Mouse (Mus musculus) CH12.LX (cell line): ENCODE measurements at regions not wholly inside any gene's neighbourhood (a gene's known extent, or its start where the extent isn't known, plus 50 kb on each side); places are given as distances from the start of the nearest gene placed in this dataset.

Experiments used
- DNase-seq: peaks from one replicate; pipeline ENCODE4 v3.0.0-alpha.2; 2013; ENCODE audit errors: extremely low read depth
- H3K27ac ChIP-seq: 2 replicates; pipeline ENCODE4 v1.5.1; 2012; ENCODE audit warnings: low read depth, mild to moderate bottlenecking, control low read depth, moderate library complexity; ENCODE audit not compliant: insufficient read depth
- H3K27me3 ChIP-seq: replicated peaks from 2 replicates; pipeline ENCODE3; 2012; ENCODE audit warnings: inconsistent platforms
- H3K36me3 ChIP-seq, 2 experiments: replicated peaks in 1 of 2; 2 replicates each; pipeline versions ENCODE3 to v1.6.1; 2012; ENCODE audit warnings: inconsistent platforms in 1 of 2, low read length in 1 of 2, mild to moderate bottlenecking in 1 of 2, mixed read lengths in 1 of 2, moderate library complexity in 1 of 2; ENCODE audit not compliant: control insufficient read depth in 1 of 2, insufficient read depth in 1 of 2
- H3K4me1 ChIP-seq, 2 experiments: 2 replicates each; pipeline ENCODE4 v1.6.1; 2012; ENCODE audit warnings: inconsistent platforms in 1 of 2, moderate library complexity in 1 of 2; ENCODE audit not compliant: insufficient read depth in 2 of 2, control insufficient read depth in 1 of 2
- H3K4me2 ChIP-seq: 2 replicates; pipeline ENCODE4 v1.6.1; 2012; ENCODE audit warnings: low read depth, mild to moderate bottlenecking, control low read depth; ENCODE audit not compliant: poor library complexity, insufficient read depth, severe bottlenecking
- H3K4me3 ChIP-seq, 3 experiments: fragments of 150-350 bp in 1 of 3; sonication (generic) in 1 of 3; replicated peaks in 1 of 3; 2 replicates each; pipeline versions ENCODE3 to v1.5.1; 2011 to 2012; ENCODE audit warnings: low read depth in 2 of 3, low read length in 2 of 3, mild to moderate bottlenecking in 2 of 3, moderate library complexity in 2 of 3, control low read depth in 1 of 3, improper control_type of control experiment in 1 of 3, inconsistent platforms in 1 of 3, mixed read lengths in 1 of 3; ENCODE audit not compliant: poor library complexity in 1 of 3
- H3K79me2 ChIP-seq: replicated peaks from 2 replicates; pipeline ENCODE4 v1.6.1; 2012; ENCODE audit warnings: mild to moderate bottlenecking, moderate library complexity; ENCODE audit not compliant: control insufficient read depth, poor library complexity, insufficient read depth, severe bottlenecking; ENCODE audit errors: extremely low read depth
- H3K9ac ChIP-seq: 2 replicates; pipeline ENCODE4 v1.6.1; 2012; ENCODE audit warnings: low read depth, mild to moderate bottlenecking, control low read depth, moderate library complexity; ENCODE audit not compliant: insufficient read depth
- H3K9me3 ChIP-seq: replicated peaks from 2 replicates; pipeline ENCODE3; 2012; ENCODE audit warnings: low read length, inconsistent platforms, mixed read lengths
- E2F4 ChIP-seq: IDR thresholded peaks from 2 replicates; pipeline ENCODE4 v1.6.1; 2011; ENCODE audit warnings: low read depth, low read length, improper control_type of control experiment; ENCODE audit not compliant: insufficient replicate concordance
- EP300 ChIP-seq: IDR thresholded peaks from 2 replicates; pipeline ENCODE4 v1.6.1; 2011; ENCODE audit warnings: low read length, improper control_type of control experiment
- ETS1 ChIP-seq: conservative IDR thresholded peaks from 2 replicates; pipeline ENCODE4 v1.6.1; 2012; ENCODE audit warnings: low read depth, mild to moderate bottlenecking, inconsistent platforms, low read length, improper control_type of control experiment, moderate library complexity
- GABPA ChIP-seq: IDR thresholded peaks from 2 replicates; pipeline ENCODE4 v1.6.1; 2012; ENCODE audit warnings: low read depth, low read length, improper control_type of control experiment, inconsistent platforms; ENCODE audit not compliant: insufficient replicate concordance
- KAT2A ChIP-seq: IDR thresholded peaks from 2 replicates; pipeline ENCODE4 v1.6.1; 2012; ENCODE audit warnings: low read length, improper control_type of control experiment, inconsistent platforms; ENCODE audit not compliant: insufficient replicate concordance
- MAX ChIP-seq: IDR thresholded peaks from 2 replicates; pipeline ENCODE4 v1.6.1; 2011; ENCODE audit warnings: low read length, improper control_type of control experiment
- MXI1 ChIP-seq: IDR thresholded peaks from 2 replicates; pipeline ENCODE4 v1.6.1; 2011; ENCODE audit warnings: mild to moderate bottlenecking, low read depth, low read length, improper control_type of control experiment
- MYC ChIP-seq: IDR thresholded peaks from 2 replicates; pipeline ENCODE4 v1.6.1; 2011; ENCODE audit warnings: low read depth, mild to moderate bottlenecking, improper control_type of control experiment, low read length
- NRF1 ChIP-seq: IDR thresholded peaks from 2 replicates; pipeline ENCODE4 v1.6.1; 2014; ENCODE audit warnings: low read depth, mild to moderate bottlenecking, inconsistent platforms, low read length, improper control_type of control experiment, moderate library complexity
- PAX5 ChIP-seq: IDR thresholded peaks from 2 replicates; pipeline ENCODE4 v1.6.1; 2012; ENCODE audit warnings: low read length, inconsistent platforms, mixed read lengths
- POLR2A ChIP-seq: IDR thresholded peaks from 2 replicates; pipeline ENCODE4 v1.6.1; 2011; ENCODE audit warnings: low read depth, mild to moderate bottlenecking, improper control_type of control experiment, low read length
- POLR2AphosphoS2 ChIP-seq: IDR thresholded peaks from 2 replicates; pipeline ENCODE4 v1.6.1; 2011; ENCODE audit warnings: low read depth, low read length, improper control_type of control experiment
- RAD21 ChIP-seq: IDR thresholded peaks from 2 replicates; pipeline ENCODE4 v1.6.1; 2011; ENCODE audit warnings: low read depth, mild to moderate bottlenecking, low read length, improper control_type of control experiment, moderate library complexity
- RCOR1 ChIP-seq: conservative IDR thresholded peaks from 2 replicates; pipeline ENCODE4 v1.6.1; 2012; ENCODE audit warnings: low read depth, mild to moderate bottlenecking, inconsistent platforms, low read length, improper control_type of control experiment
- SIN3A ChIP-seq: IDR thresholded peaks from 2 replicates; pipeline ENCODE4 v1.6.1; 2012; ENCODE audit warnings: low read length, improper control_type of control experiment, inconsistent platforms
- SMC3 ChIP-seq: IDR thresholded peaks from 2 replicates; pipeline ENCODE4 v1.6.1; 2011; ENCODE audit warnings: low read depth, low read length, improper control_type of control experiment
- TCF12 ChIP-seq: IDR thresholded peaks from 2 replicates; pipeline ENCODE4 v1.6.1; 2014; ENCODE audit warnings: low read depth, mild to moderate bottlenecking, inconsistent platforms, low read length, improper control_type of control experiment
- ZC3H11A ChIP-seq: IDR thresholded peaks from 2 replicates; pipeline ENCODE4 v1.6.1; 2012; ENCODE audit warnings: low read depth, mild to moderate bottlenecking, inconsistent platforms, low read length, improper control_type of control experiment
- ZNF384 ChIP-seq: IDR thresholded peaks from 2 replicates; pipeline ENCODE4 v1.6.1; 2012; ENCODE audit warnings: low read depth, low read length, improper control_type of control experiment, inconsistent platforms
- dilution Hi-C: fragments of 300-500 bp; cut with MboI; formaldehyde crosslinking; loops from 2 replicates; pipeline ENCODE4 v1.14.3; 2020; ENCODE audit warnings: low sequenced_read_pairs; ENCODE audit not compliant: extremely low pct_unique_long_range_greater_than_20kb, extremely low pct_ligation_motif_present
- in situ Hi-C: fragments of 300-500 bp; cut with MboI; formaldehyde crosslinking; loops from 3 replicates; pipeline ENCODE4 v1.14.3; 2019; ENCODE audit warnings: low sequenced_read_pairs, low pct_ligation_motif_present, low pct_unique_long_range_greater_than_20kb, mixed read lengths

GRCm38 (mm10) chr3:37812936-37813335 is 88.6 kb upstream of the Gm5148 start:
- no peak for DNase-seq
- no peaks in the 10 kb centered on the region for H3K79me2 ChIP-seq
- H3K36me3 ChIP-seq = no peaks in the 10 kb centered on the region
- no peak overlapping the region for H3K9ac ChIP-seq
- no peaks in the 10 kb centered on the region for H3K27me3 ChIP-seq
- in situ Hi-C loops (no loop called here), dilution Hi-C loops (no loop called here)
- no peak overlapping the region for H3K4me3 ChIP-seq
- H3K27ac ChIP-seq = no peak overlapping the region
- no peak overlapping the region for H3K4me2 ChIP-seq
- H3K9me3 ChIP-seq = peaks cover 2% of the 10 kb centered on the region
- peaks cover 0 to 4% of the 10 kb centered on the region in 2 experiments; a peak in 2 of 4 replicates for H3K4me1 ChIP-seq
- no peak for TF ChIP-seq KAT2A
- no peak for TF ChIP-seq MYC
- no peak for TF ChIP-seq E2F4
- no peak for TF ChIP-seq PAX5
- TF ChIP-seq EP300 = no peak
- TF ChIP-seq MAX = no peak
- TF ChIP-seq POLR2A = no peak
- TF ChIP-seq GABPA = no peak
- no peak for TF ChIP-seq ETS1
- TF ChIP-seq NRF1 = no peak
- TF ChIP-seq MXI1 = no peak

GRCm38 (mm10) chr3:37811429-37811828 is 87.1 kb upstream of the Gm5148 start:
- H3K79me2 ChIP-seq = no peaks in the 10 kb centered on the region
- no peaks in the 10 kb centered on the region for H3K4me1 ChIP-seq
- dilution Hi-C loops (no loop called here), in situ Hi-C loops (no loop called here)
- DNase-seq = no peak
- TF ChIP-seq TCF12 (no peak), ZC3H11A (no peak), KAT2A (no peak), MAX (no peak), RAD21 (no peak), POLR2AphosphoS2 (no peak), RCOR1 (no peak), SMC3 (no peak), NRF1 (no peak), MYC (no peak), ZNF384 (no peak), SIN3A (no peak), ETS1 (no peak), GABPA (no peak)
- H3K4me3 ChIP-seq = no peak overlapping the region
- H3K9ac ChIP-seq = no peak overlapping the region
- H3K36me3 ChIP-seq = no peaks in the 10 kb centered on the region
- H3K27ac ChIP-seq = no peak overlapping the region
- H3K27me3 ChIP-seq = no peaks in the 10 kb centered on the region
- H3K4me2 ChIP-seq = no peak overlapping the region
- peaks cover 2% of the 10 kb centered on the region for H3K9me3 ChIP-seq
